Mouse (Mus musculus): Measurements from ENCODE around the gene Tjp2.

GRCm38 (mm10) chr19:24183680-24184235, 41.1 kb downstream of the Tjp2 start:
- TF ChIP-seq CTCF (IDR thresholded peaks at IDR 0.05; ENCODE audit: low read depth) (no peak), EP300 (IDR thresholded peaks at IDR 0.05; ENCODE audit: low read depth) (no peak)
